Mouse (Mus musculus) neural tube, embryonic 12.5 days (tissue): ENCODE data around the gene Irs3. TPM values are rescaled to one million over a fixed set of nuclear protein-coding genes. Genes with fewer than 3 reads are reported as not detected.
A peak's percentile ranks its signal among the peaks of the same experiment; 100 is the strongest.

Experiments
- ATAC-seq: fragments of 200-750 bp; cut with Nextera tagmentation; 2 replicates; pipeline ENCODE4 v1.8.0; 2017; ENCODE audit warnings: low read depth, mild to moderate bottlenecking, moderate TSS enrichment, moderate library complexity; ENCODE audit not compliant: low FRiP score
- H3K27ac ChIP-seq: fragments of 300-500 bp; sonication (generic); 2 replicates; pipeline ENCODE4 v1.5.1; 2016
- H3K27me3 ChIP-seq: fragments of 300-500 bp; sonication (generic); replicated peaks from 2 replicates; pipeline ENCODE4 v1.6.1; 2016; ENCODE audit warnings: mild to moderate bottlenecking
- H3K36me3 ChIP-seq: fragments of 300-500 bp; sonication (generic); 2 replicates; pipeline ENCODE4 v1.6.1; 2016; ENCODE audit warnings: mild to moderate bottlenecking
- H3K4me1 ChIP-seq: fragments of 300-500 bp; sonication (generic); 2 replicates; pipeline ENCODE4 v1.6.1; 2016
- H3K4me2 ChIP-seq: fragments of 300-500 bp; sonication (generic); replicated peaks from 2 replicates; pipeline ENCODE4 v1.6.1; 2016; ENCODE audit warnings: mild to moderate bottlenecking
- H3K4me3 ChIP-seq: fragments of 300-500 bp; sonication (generic); 2 replicates; pipeline ENCODE4 v1.5.1; 2016
- H3K9ac ChIP-seq: fragments of 300-500 bp; sonication (generic); 2 replicates; pipeline ENCODE4 v1.6.1; 2016; ENCODE audit warnings: mild to moderate bottlenecking
- H3K9me3 ChIP-seq: fragments of 300-500 bp; sonication (generic); 2 replicates; pipeline ENCODE4 v1.6.1; 2016; ENCODE audit warnings: mild to moderate bottlenecking
- WGBS: fragments of 180-500 bp; shearing (Covaris S2); methylation state at CpG from one replicate; pipeline ENCODE4 v1.1.7; 2016; 5-methylcytosine and 5-hydroxymethylcytosine counted together
- polyA plus RNA-seq: library from polyadenylated mRNA; unstranded; fragments of >200 nt; fragmentation: Nextera tagmentation; extraction: Ambion mirVana; gene quantifications from 2 replicates; pipeline ENCODE4 v1.2.1, GENCODE M21; 2016

The Irs3 gene
- 0.19 and 0.29 TPM in 2 replicates for polyA plus RNA-seq

DNA sequence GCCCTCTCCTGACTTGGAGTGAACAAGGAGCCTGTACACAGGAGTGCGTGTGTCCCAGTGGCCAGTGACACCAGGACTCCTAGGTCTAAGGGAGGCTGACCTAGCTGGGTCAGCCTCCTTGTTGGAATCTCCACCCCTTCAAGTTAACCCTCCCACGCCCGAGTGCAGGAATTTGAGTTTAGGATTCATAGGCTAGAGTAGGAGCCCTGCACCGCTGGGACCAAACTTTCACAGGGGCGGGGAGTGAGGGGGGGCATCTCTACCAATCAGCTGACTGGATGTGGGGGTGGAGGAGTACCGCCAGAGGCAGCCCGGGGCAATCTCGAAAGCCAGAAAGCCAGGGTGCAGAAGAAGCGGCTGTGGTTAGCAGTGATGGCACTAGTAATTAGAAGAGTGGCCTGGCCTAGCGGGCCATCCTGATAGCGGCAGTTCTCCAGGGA, at the start of gene Irs3:
TSS of gene Irs3 (minus strand) at position 63 of the 440 bp plus-strand sequence.
- Histone ChIP-seq H3K4me2 (peak within 1 kb of the TSS; percentile 52), H3K9me3 (no peaks in the 10 kb centered on the region), H3K27me3 (peaks cover 40% of the 10 kb centered on the region), H3K4me3 (peak within 1 kb of the TSS; percentile 19), H3K9ac (0 out of 2 replicates have a peak within 1 kb of the TSS, but pooled peaks have one; percentile 22), H3K4me1 (peaks cover 31% of the 10 kb centered on the region), H3K27ac (no peak within 1 kb of the TSS), H3K36me3 (peaks cover 23% of the 10 kb centered on the region)
- no peak for ATAC-seq
- 10% methylated on average over 11 of the region's 11 CpGs for WGBS

DNA sequence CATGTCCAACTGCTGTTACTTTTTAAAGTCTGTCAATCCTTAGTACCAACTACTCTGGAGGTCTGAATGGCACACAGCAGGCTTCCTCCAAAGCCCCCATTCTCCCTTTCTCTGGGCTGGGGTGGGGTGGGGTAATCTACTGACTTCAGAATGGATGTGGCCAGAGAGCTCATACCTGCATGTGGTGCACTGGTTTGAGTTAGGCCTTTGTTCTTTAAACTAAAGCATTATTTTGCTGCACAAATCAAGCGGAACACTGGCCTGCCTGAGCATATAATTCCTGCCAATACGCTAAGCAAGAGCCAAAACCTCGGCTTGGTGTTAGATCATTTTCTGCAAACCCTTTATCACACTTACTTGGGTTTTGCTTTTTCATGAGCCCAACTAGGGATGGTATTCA, 49.3 kb upstream of the Irs3 start:
- Histone ChIP-seq H3K4me1 (no peaks in the 10 kb centered on the region), H3K36me3 (no peaks in the 10 kb centered on the region), H3K27ac (no peak overlapping the region), H3K9ac (no peak overlapping the region), H3K9me3 (no peaks in the 10 kb centered on the region), H3K27me3 (no peaks in the 10 kb centered on the region), H3K4me2 (no peak overlapping the region), H3K4me3 (no peak overlapping the region)
- ATAC-seq, result no peak
- 55% methylated on average over 3 of the region's 3 CpGs for WGBS

DNA sequence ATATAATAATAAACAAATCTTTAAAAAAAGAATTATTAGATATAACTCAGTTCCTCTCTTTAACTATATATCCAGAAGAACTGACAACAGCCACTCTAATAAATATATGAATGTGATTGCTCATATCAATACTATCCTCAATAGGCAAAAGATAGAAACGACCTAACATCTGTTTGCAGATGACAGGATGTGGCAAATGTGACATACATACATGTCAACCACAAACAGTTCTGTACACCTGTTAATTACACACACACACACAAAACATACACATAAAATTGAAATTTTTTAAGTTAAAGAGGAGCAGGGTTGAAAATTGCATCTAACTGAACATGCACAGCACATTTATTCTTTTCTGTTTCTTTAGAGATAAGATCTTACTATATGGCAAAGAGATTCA, 46.4 kb upstream of the Irs3 start:
- Histone ChIP-seq H3K4me1 (no peaks in the 10 kb centered on the region), H3K4me2 (no peak overlapping the region), H3K27ac (no peak overlapping the region), H3K4me3 (no peak overlapping the region), H3K27me3 (no peaks in the 10 kb centered on the region), H3K36me3 (no peaks in the 10 kb centered on the region), H3K9me3 (no peaks in the 10 kb centered on the region), H3K9ac (no peak overlapping the region)
- no peak for ATAC-seq
- 79% methylated on average over 1 of the region's 1 CpGs for whole genome bisulfite sequencing

DNA sequence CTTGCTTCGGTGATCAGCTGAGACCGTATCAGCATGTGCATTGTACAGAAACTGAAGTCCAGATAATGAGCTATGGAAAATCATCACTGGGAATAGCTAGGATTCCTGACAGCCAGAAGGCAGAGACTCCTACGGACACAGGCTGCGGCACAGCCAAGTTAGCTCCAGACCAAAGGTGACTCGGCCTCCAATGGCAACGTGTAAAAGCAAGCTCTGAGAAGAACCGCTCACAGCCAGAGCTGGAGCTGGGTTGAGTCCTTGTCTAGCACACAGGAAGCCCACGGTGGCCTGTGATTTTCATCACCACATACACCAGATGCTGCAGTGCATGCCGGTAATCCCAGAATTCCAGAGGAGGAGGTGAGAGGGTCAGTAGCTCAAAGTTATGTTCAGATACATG, 45.0 kb upstream of the Irs3 start:
- Histone ChIP-seq H3K4me1 (no peaks in the 10 kb centered on the region), H3K9me3 (no peaks in the 10 kb centered on the region), H3K4me2 (no peak overlapping the region), H3K36me3 (no peaks in the 10 kb centered on the region), H3K27ac (no peak overlapping the region), H3K4me3 (no peak overlapping the region), H3K9ac (no peak overlapping the region), H3K27me3 (no peaks in the 10 kb centered on the region)
- WGBS, result 64% methylated on average over 9 of the region's 9 CpGs
- ATAC-seq, result no peak

DNA sequence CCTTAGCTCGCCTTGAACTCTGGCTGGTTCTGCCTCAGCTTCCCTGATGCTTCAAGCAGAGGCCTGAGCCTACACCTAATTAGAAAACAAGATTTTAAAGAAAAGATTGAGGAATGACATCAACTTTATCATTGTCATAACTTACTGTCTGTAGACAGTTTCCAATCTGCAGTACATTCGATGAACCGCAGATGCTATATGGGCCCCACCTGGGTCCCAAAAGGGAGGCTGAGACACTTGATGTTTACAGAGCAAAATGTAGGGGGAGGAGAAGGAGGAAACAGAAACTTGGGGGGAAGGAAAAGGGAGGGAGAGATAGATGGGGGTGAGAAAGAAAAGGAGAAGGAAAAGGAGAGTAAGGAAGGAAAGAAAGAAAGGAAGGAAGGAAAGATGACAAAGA, 44.5 kb upstream of the Irs3 start:
- no peak overlapping the region for H3K4me2 ChIP-seq
- WGBS, result 89% methylated on average over 3 of the region's 3 CpGs
- ATAC-seq, result no peak
- H3K27ac ChIP-seq, result no peak overlapping the region
- no peak overlapping the region for H3K9ac ChIP-seq
- H3K36me3 ChIP-seq, result no peaks in the 10 kb centered on the region
- no peak overlapping the region for H3K4me3 ChIP-seq
- H3K4me1 ChIP-seq, result no peaks in the 10 kb centered on the region
- no peaks in the 10 kb centered on the region for H3K9me3 ChIP-seq
- no peaks in the 10 kb centered on the region for H3K27me3 ChIP-seq

DNA sequence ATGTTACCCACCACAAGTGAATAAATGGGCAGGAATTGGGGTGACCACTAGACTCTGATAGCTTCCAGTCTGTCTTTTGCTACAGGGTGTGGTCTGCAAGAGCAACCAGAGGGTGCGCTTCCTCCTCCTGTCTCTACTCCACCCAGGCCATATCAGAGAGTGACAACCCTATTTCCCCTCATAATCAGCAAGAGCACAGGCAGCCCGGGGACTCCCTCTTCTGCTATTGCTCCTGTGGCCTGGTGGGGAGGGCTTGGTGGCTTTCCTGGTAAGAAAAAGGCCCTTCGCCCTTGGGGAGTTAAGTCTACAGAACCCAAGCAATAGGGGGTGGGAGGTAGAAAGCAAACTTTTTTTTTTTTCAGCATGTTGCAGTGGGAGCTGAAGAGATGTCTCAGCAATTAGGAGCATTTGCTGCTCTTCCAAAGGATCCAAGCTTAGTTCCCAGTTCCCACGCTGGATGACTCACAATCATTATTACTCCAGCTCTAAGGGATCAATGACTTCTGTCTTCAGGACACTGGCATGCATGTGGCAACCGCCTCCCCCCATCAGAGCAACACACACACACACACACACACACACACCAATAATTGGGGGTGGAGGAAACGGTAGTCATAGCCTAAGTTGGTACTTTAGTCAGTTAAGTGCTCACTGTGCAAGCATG, 40.7 kb upstream of the Irs3 start:
- no peaks in the 10 kb centered on the region for H3K27me3 ChIP-seq
- peaks cover 14% of the 10 kb centered on the region for H3K4me1 ChIP-seq
- H3K4me2 ChIP-seq, result no peak overlapping the region
- no peaks in the 10 kb centered on the region for H3K9me3 ChIP-seq
- no peak overlapping the region for H3K9ac ChIP-seq
- H3K4me3 ChIP-seq, result no peak overlapping the region
- no peak for ATAC-seq
- H3K27ac ChIP-seq, result no peak overlapping the region
- WGBS, result 78% methylated on average over 6 of the region's 6 CpGs
- no peaks in the 10 kb centered on the region for H3K36me3 ChIP-seq

DNA sequence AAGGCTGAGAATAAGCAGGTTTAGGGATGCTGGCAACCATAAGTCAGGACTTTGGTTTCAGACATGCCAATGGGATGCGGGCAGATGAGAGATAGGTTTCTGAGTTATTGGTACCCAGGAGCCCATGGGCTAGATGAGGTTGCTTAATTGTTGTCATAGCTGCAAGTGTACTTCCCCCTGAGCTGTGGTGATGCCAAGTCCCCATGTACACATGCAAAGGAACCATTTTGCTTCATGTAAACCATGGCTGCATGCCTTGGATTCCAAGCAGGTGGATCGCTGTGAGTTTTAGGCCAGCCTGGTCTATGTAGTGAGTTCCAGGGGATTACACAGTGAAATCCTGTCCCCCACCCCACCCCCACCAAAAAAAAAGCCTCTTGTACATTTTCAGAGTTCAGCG, 40.1 kb upstream of the Irs3 start:
- no peak overlapping the region for H3K4me3 ChIP-seq
- no peaks in the 10 kb centered on the region for H3K9me3 ChIP-seq
- no peaks in the 10 kb centered on the region for H3K27me3 ChIP-seq
- WGBS, result 96% methylated on average over 3 of the region's 3 CpGs
- H3K4me2 ChIP-seq, result 0 out of 2 replicates have a peak overlapping the region, but pooled peaks have one; percentile 95
- H3K36me3 ChIP-seq, result no peaks in the 10 kb centered on the region
- no peak for ATAC-seq
- no peak overlapping the region for H3K9ac ChIP-seq
- H3K4me1 ChIP-seq, result peaks cover 14% of the 10 kb centered on the region
- H3K27ac ChIP-seq, result no peak overlapping the region

DNA sequence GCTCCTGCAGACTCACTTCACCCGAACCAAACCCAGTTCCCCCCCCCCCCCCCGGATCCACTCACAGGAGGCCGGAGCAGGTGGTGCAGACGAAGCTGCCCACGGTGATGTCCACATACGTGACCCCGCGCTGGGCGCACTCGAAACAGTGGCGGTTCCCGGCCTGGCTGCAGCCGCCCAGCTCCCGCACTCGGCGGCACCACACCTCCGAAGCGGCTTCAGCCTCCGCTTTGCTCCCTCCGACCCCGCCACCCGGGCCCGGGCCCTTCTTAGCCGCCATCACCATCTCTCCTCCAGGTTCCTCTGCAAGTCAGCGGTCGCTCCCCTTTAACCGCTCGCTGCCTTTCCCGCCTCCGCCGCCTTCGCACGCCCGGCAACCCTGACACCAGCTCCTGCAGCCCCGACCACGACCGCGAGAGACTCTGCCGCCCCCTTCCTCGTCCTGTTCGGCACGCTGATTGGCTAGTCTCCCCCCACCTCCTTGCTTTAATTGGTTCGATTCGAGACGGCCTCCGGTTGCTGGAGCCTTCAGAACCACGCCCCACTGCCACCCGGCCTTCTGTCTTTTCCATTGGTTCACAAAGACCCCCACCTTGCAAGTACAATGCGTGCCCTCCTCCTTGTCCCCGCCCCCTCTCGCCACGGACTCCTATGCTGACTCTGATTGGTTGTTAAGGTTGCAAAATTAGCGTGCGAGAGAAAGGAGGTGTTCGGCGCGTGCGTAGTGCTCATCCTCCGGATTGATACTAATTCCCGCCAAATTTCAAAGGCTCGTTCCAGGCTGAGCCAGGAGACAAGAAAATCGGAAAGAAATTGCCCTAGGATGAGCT, 39.0 kb upstream of the Irs3 start, which contains the start of gene Agfg2:
TSS of gene Agfg2 (minus strand) at position 433 of the 830 bp plus-strand sequence.
- H3K4me3 ChIP-seq, result peak within 1 kb of the TSS; percentile 70

DNA sequence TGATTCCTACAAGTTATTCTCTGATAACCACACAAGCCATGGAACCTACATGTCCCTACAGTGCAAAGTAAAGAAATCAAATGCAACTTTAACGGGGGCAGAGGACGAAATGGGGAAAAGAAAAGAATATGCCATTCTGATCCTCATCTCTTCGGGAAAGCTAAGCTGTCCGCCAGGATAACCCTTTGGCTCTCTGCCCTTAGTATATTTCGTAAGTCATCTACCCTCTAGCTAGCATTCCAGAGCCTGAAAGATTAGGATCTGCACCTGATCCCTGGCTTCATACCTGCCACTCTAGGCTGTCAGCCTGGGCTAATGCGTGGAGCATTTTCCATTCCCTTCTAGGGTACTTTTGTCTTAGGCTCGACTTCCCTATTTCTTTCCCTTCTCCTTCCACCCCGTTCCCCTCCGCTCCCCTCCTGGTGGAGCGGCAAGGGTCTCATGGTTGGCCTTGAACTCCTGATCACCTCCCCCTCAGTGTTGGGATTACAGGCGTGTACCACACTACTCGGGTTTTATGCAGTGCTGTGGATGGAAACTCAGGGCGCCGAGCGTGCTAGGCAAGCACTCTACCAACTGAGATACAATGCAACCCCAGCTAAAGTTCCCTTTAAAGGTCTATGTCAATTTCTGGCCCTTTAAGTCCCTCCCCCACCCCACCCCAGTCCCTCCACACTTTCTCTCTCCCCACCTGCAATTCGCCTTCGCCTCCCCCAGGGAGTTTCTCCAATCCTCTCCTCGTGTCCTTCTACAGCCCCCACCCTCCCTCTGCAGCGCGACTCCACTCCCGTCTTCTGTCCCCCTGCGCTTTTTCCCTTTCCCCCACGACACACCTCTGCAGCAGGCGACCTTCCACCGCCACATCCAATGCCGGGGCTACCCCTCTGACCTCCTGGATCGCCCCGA, 38.1 kb upstream of the Irs3 start:
- H3K27ac ChIP-seq, result 0 out of 2 replicates have a peak overlapping the region, but pooled peaks have one; percentile 26
- H3K36me3 ChIP-seq, result no peaks in the 10 kb centered on the region
- H3K4me3 ChIP-seq, result peak overlapping the region; percentile 70
- 18% methylated on average over 28 of the region's 28 CpGs for WGBS
- H3K27me3 ChIP-seq, result no peaks in the 10 kb centered on the region
- ATAC-seq, result peak; percentile 11; the same call in 1 of the 2 replicates
- H3K9ac ChIP-seq, result peak overlapping the region; percentile 67
- H3K9me3 ChIP-seq, result no peaks in the 10 kb centered on the region
- H3K4me1 ChIP-seq, result peaks cover 14% of the 10 kb centered on the region
- H3K4me2 ChIP-seq, result peak overlapping the region; percentile 95

More for the DNA sequence above, 39.0 kb upstream of the Irs3 start, which contains the start of gene Agfg2:
- peak within 1 kb of the TSS; percentile 67 for H3K9ac ChIP-seq
- H3K27ac ChIP-seq, result 0 out of 2 replicates have a peak within 1 kb of the TSS, but pooled peaks have one; percentile 26
- peak within 1 kb of the TSS; percentile 95 for H3K4me2 ChIP-seq
- H3K9me3 ChIP-seq, result no peaks in the 10 kb centered on the region
- under 1% methylated on average over 59 of the region's 62 CpGs for WGBS
- peaks cover 14% of the 10 kb centered on the region for H3K4me1 ChIP-seq
- ATAC-seq, result peak; percentile 99
- no peaks in the 10 kb centered on the region for H3K36me3 ChIP-seq
- H3K27me3 ChIP-seq, result no peaks in the 10 kb centered on the region

DNA sequence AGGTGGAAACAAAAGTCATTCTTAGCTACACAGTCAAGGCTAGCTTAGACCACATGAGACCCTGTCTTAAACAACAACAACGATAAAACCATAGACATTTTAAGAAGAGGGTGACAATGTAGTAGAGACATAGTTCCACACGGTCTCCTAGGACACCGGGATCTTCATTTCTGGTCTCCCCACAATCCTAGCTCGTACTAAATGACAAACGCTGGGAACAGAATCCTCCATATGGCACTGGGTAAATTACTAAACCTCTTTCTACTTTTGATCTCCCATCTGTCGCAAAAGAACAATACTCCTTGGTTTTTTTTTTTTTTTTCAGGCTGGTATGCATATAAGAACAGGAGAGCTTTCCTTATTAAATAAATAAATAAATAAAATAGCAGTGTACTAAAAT, 37.0 kb upstream of the Irs3 start:
- H3K27me3 ChIP-seq, result no peaks in the 10 kb centered on the region

DNA sequence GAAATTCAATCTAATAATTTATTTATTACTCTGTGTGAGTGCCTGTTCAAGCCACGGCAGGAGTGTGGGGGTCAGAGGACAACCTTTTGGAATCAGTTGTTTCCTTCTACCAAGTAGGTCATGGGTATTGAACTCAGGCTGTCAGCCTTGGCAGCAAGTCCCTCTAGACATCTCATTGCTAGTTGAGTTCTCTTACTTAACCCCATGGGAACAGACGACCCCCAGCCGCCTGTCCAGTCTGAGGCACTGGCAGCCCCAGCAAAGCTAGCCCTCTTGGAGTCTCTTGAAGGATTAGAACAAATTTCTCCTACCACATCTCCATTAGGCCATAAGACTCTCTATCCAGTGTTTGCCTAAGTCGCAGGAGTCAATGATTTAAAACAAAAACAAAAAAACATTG, 34.2 kb upstream of the Irs3 start:
- peaks cover 14% of the 10 kb centered on the region for H3K4me1 ChIP-seq
- no peak overlapping the region for H3K4me3 ChIP-seq
- no peak for ATAC-seq
- no peak overlapping the region for H3K4me2 ChIP-seq
- no peak overlapping the region for H3K27ac ChIP-seq
- no peaks in the 10 kb centered on the region for H3K27me3 ChIP-seq
- 88% methylated on average over 4 of the region's 4 CpGs for WGBS
- no peak overlapping the region for H3K9ac ChIP-seq
- no peaks in the 10 kb centered on the region for H3K9me3 ChIP-seq
- no peaks in the 10 kb centered on the region for H3K36me3 ChIP-seq

More for the DNA sequence above, 37.0 kb upstream of the Irs3 start:
- Histone ChIP-seq H3K4me1 (peaks cover 14% of the 10 kb centered on the region), H3K36me3 (no peaks in the 10 kb centered on the region), H3K9ac (no peak overlapping the region), H3K4me3 (no peak overlapping the region), H3K4me2 (peak overlapping the region; percentile 15; the same call in 1 of the 2 replicates), H3K27ac (no peak overlapping the region), H3K9me3 (no peaks in the 10 kb centered on the region)
- no peak for ATAC-seq
- 84% methylated on average over 6 of the region's 6 CpGs for WGBS
